Mouse (Mus musculus) testis, adult 2 months (tissue): ENCODE results near the gene Cdk4.

Experiments used
- CTCF ChIP-seq: fragments of 200-500 bp; IDR thresholded peaks from 2 replicates; pipeline ENCODE4 v1.5.1; 2012; ENCODE audit warnings: low read depth, mild to moderate bottlenecking, inconsistent platforms, low read length, moderate library complexity; ENCODE audit not compliant: control insufficient read depth, insufficient read depth, insufficient replicate concordance
- POLR2A ChIP-seq: fragments of 200-500 bp; IDR thresholded peaks from 2 replicates; pipeline ENCODE4 v1.6.1; 2012; ENCODE audit warnings: low read depth, mild to moderate bottlenecking, inconsistent platforms, low read length, moderate library complexity; ENCODE audit not compliant: control insufficient read depth

GRCm38 (mm10) chr10:127083292-127083914 lies 20.1 kb downstream of the Cdk4 start:
- TF ChIP-seq CTCF (no peak), POLR2A (no peak)
